Mouse (Mus musculus) forebrain, embryonic 15.5 days (tissue): Measurements from ENCODE around the gene 6030445D17Rik. TPM values are rescaled to one million over a fixed set of nuclear protein-coding genes. Genes with fewer than 3 reads are reported as not detected.

ENCODE experiments used
- ATAC-seq: fragments of 200-750 bp; cut with Nextera tagmentation; replicated peaks from 2 replicates; pipeline ENCODE4 v1.8.0; 2017; ENCODE audit warnings: mild to moderate bottlenecking, moderate TSS enrichment, moderate library complexity
- H3K27ac ChIP-seq: fragments of 300-500 bp; sonication (generic); replicated peaks from 2 replicates; pipeline ENCODE4 v1.5.1; 2015; ENCODE audit warnings: mild to moderate bottlenecking, inconsistent platforms
- H3K27me3 ChIP-seq: fragments of 300-500 bp; sonication (generic); 2 replicates; pipeline ENCODE4 v1.6.1; 2015; ENCODE audit warnings: inconsistent platforms
- H3K36me3 ChIP-seq: fragments of 300-500 bp; sonication (generic); 2 replicates; pipeline ENCODE4 v1.6.1; 2015; ENCODE audit warnings: mild to moderate bottlenecking, inconsistent platforms
- H3K4me1 ChIP-seq: fragments of 300-500 bp; sonication (generic); 2 replicates; pipeline ENCODE4 v1.6.1; 2015; ENCODE audit warnings: inconsistent platforms
- H3K4me2 ChIP-seq: fragments of 300-500 bp; sonication (generic); replicated peaks from 2 replicates; pipeline ENCODE4 v1.6.1; 2015; ENCODE audit warnings: mild to moderate bottlenecking, inconsistent platforms
- H3K4me3 ChIP-seq: fragments of 300-500 bp; sonication (generic); 2 replicates; pipeline ENCODE4 v1.5.1; 2015; ENCODE audit warnings: mild to moderate bottlenecking, inconsistent platforms
- H3K9ac ChIP-seq: fragments of 300-500 bp; sonication (generic); replicated peaks from 2 replicates; pipeline ENCODE4 v1.6.1; 2015; ENCODE audit warnings: mild to moderate bottlenecking, inconsistent platforms
- H3K9me3 ChIP-seq: fragments of 300-500 bp; sonication (generic); 2 replicates; pipeline ENCODE4 v1.6.1; 2016; ENCODE audit warnings: inconsistent platforms
- WGBS: fragments of 180-500 bp; shearing (Covaris S2); methylation state at CpG from one replicate; pipeline ENCODE4 v1.1.7; 2015; ENCODE audit warnings: mixed read lengths; 5-methylcytosine and 5-hydroxymethylcytosine counted together
- polyA plus RNA-seq: library from polyadenylated mRNA; unstranded; fragments of >200 nt; fragmentation: Nextera tagmentation; extraction: Ambion mirVana; gene quantifications from 2 replicates; pipeline ENCODE4 v1.2.1, GENCODE M21; 2015

Gene 6030445D17Rik
- 0.10 and 0.57 TPM in 2 replicates for polyA plus RNA-seq

- peak within 1 kb of the TSS; percentile 29 for H3K27ac ChIP-seq
- peaks cover 25% of the 10 kb centered on the region for H3K27me3 ChIP-seq
- H3K36me3 ChIP-seq, result no peaks in the 10 kb centered on the region
- peak within 1 kb of the TSS; percentile 57 for H3K9ac ChIP-seq
- H3K9me3 ChIP-seq, result no peaks in the 10 kb centered on the region
- ATAC-seq, result peak; percentile 87
- WGBS, result under 1% methylated on average over 59 of the region's 64 CpGs
- H3K4me1 ChIP-seq, result peaks cover 16% of the 10 kb centered on the region
- peak within 1 kb of the TSS; percentile 90 for H3K4me2 ChIP-seq
- H3K4me3 ChIP-seq, result peak within 1 kb of the TSS; percentile 59
These were observed at the start of gene 6030445D17Rik for GRCm38 (mm10) chr4:136462086-136462838. Gene 6030445D17Rik, plus strand, starts transcription at chr4:136462250.

GRCm38 (mm10) chr4:136415477-136415876 lies 46.6 kb upstream of the 6030445D17Rik start:
- Histone ChIP-seq H3K27me3 (peaks cover 6% of the 10 kb centered on the region; the same call in 1 of the 2 replicates), H3K27ac (no peak overlapping the region), H3K4me3 (no peak overlapping the region), H3K9ac (no peak overlapping the region), H3K4me1 (0 out of 2 replicates have a peak, but pooled peaks cover 4% of the 10 kb centered on the region), H3K36me3 (no peaks in the 10 kb centered on the region), H3K9me3 (no peaks in the 10 kb centered on the region), H3K4me2 (no peak overlapping the region)
- no peak for ATAC-seq
- 84% methylated on average over 9 of the region's 9 CpGs for WGBS

DNA sequence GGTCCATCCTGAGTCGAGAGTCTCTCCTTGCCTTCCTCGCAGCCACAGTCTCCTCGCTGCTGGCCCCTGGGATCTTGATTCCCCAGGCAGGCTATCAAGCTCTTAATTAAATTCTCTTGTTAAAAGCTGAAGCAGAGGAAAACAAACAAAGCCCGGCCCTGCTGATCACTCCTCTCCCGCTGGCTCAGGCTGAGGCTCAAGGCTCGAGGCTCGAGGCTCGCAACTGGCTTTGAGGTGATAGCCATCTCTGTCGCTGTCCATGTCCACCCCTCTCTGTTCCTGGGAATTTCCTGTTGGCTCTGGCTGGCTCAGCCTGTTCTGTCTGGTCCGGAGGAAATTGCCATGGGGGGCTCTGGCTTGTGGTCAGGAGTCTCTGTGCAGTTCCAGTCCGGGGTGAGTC lies 43.1 kb upstream of the 6030445D17Rik start:
- Histone ChIP-seq H3K4me1 (peaks cover 6% of the 10 kb centered on the region), H3K9ac (no peak overlapping the region), H3K36me3 (no peaks in the 10 kb centered on the region), H3K4me3 (no peak overlapping the region), H3K9me3 (no peaks in the 10 kb centered on the region), H3K4me2 (no peak overlapping the region), H3K27me3 (peaks cover 22% of the 10 kb centered on the region), H3K27ac (no peak overlapping the region)
- WGBS, result 6% methylated on average over 11 of the region's 11 CpGs
- ATAC-seq, result no peak

DNA sequence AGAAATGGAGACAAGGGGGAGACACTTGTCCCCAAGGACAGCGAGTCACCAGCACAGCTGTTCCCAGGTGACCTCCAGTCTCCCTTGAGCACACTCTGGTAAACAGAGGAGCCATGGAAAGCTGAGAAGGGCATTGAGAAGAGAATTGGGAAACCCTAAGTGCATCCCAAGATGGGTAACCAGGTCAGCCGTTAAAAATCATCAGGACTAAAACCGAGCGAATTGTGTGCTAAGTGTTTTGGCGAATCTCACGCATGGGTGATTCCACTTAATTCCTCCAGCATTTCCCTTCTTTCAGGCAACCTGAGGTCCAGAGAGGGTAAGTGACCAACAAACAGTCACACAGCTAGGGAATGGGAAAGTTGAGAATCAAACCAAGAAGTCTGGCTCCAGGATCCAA lies 42.7 kb upstream of the 6030445D17Rik start:
- ATAC-seq, result no peak

DNA sequence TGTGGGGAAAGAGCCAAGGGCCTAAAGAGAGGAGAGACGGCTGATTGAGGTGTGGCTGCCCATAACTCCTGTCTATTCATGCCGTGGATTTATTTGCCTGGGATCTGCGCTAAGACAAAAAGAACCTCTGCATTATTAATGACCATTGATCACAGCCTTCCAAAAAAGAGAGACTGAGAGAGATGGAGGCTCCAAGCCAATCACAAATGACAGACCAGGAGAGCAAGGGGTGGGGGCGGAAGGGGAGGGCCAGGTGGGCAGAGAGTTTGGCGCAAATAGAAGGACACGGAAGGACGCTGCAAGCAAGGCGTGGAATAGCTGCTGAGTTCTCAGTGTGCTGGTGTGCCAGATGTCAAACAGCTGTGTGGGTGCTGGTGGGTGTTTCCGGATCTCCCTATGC lies 38.8 kb upstream of the 6030445D17Rik start, which contains the start of gene Htr1d:
Gene Htr1d (plus strand): TSS at position 301 of the 400 bp plus-strand sequence.
- peak within 1 kb of the TSS; percentile 48 for H3K4me3 ChIP-seq
- H3K9me3 ChIP-seq, result no peaks in the 10 kb centered on the region
- H3K27ac ChIP-seq, result no peak within 1 kb of the TSS
- H3K4me1 ChIP-seq, result peaks cover 16% of the 10 kb centered on the region
- peak within 1 kb of the TSS; percentile 44 for H3K9ac ChIP-seq
- H3K4me2 ChIP-seq, result peak within 1 kb of the TSS; percentile 93
- H3K27me3 ChIP-seq, result peaks cover 42% of the 10 kb centered on the region
- no peak for ATAC-seq
- 78% methylated on average over 9 of the region's 9 CpGs for WGBS
- H3K36me3 ChIP-seq, result no peaks in the 10 kb centered on the region

More for the DNA sequence above, 42.7 kb upstream of the 6030445D17Rik start:
- Histone ChIP-seq H3K27ac (no peak overlapping the region), H3K4me1 (peaks cover 10% of the 10 kb centered on the region), H3K4me2 (no peak overlapping the region), H3K9ac (no peak overlapping the region), H3K9me3 (no peaks in the 10 kb centered on the region), H3K36me3 (no peaks in the 10 kb centered on the region), H3K27me3 (peaks cover 26% of the 10 kb centered on the region), H3K4me3 (no peak overlapping the region)
- 38% methylated on average over 6 of the region's 6 CpGs for WGBS

GRCm38 (mm10) chr4:136424120-136424999 lies 37.7 kb upstream of the 6030445D17Rik start:
- H3K27ac ChIP-seq, result no peak overlapping the region
- H3K36me3 ChIP-seq, result no peaks in the 10 kb centered on the region
- H3K9me3 ChIP-seq, result no peaks in the 10 kb centered on the region
- peak overlapping the region; percentile 44 for H3K9ac ChIP-seq
- ATAC-seq, result 0 out of 2 replicates have a peak, but pooled peaks have one; percentile 35
- peak overlapping the region; percentile 93 for H3K4me2 ChIP-seq
- peaks cover 36% of the 10 kb centered on the region for H3K27me3 ChIP-seq
- H3K4me1 ChIP-seq, result peaks cover 12% of the 10 kb centered on the region
- WGBS, result 3% methylated on average over 70 of the region's 70 CpGs
- H3K4me3 ChIP-seq, result peak overlapping the region; percentile 48

GRCm38 (mm10) chr4:136425000-136425288 lies 37.1 kb upstream of the 6030445D17Rik start:
- H3K9ac ChIP-seq, result peak overlapping the region; percentile 44; the same call in 1 of the 2 replicates

GRCm38 (mm10) chr4:136430609-136431375 lies 31.3 kb upstream of the 6030445D17Rik start:
- no peaks in the 10 kb centered on the region for H3K9me3 ChIP-seq
- peak; percentile 70 for ATAC-seq
- H3K27ac ChIP-seq, result peak overlapping the region; percentile 60
- H3K9ac ChIP-seq, result no peak overlapping the region
- 18% methylated on average over 9 of the region's 11 CpGs for WGBS
- peaks cover 11% of the 10 kb centered on the region for H3K4me1 ChIP-seq
- no peak overlapping the region for H3K4me3 ChIP-seq
- no peaks in the 10 kb centered on the region for H3K36me3 ChIP-seq
- peaks cover 5% of the 10 kb centered on the region for H3K27me3 ChIP-seq
- no peak overlapping the region for H3K4me2 ChIP-seq

More at GRCm38 (mm10) chr4:136425000-136425288, 37.1 kb upstream of the 6030445D17Rik start:
- no peaks in the 10 kb centered on the region for H3K36me3 ChIP-seq
- H3K27ac ChIP-seq, result no peak overlapping the region
- peak overlapping the region; percentile 93 for H3K4me2 ChIP-seq
- 2% methylated on average over 15 of the region's 15 CpGs for WGBS
- peaks cover 36% of the 10 kb centered on the region for H3K27me3 ChIP-seq
- H3K4me3 ChIP-seq, result peak overlapping the region; percentile 48
- H3K4me1 ChIP-seq, result peaks cover 12% of the 10 kb centered on the region
- no peaks in the 10 kb centered on the region for H3K9me3 ChIP-seq
- ATAC-seq, result no peak

- Histone ChIP-seq H3K9me3 (no peaks in the 10 kb centered on the region), H3K27ac (peak overlapping the region; percentile 60; the same call in 1 of the 2 replicates), H3K4me1 (peaks cover 11% of the 10 kb centered on the region), H3K36me3 (no peaks in the 10 kb centered on the region), H3K4me3 (no peak overlapping the region), H3K9ac (no peak overlapping the region), H3K4me2 (no peak overlapping the region), H3K27me3 (no peaks in the 10 kb centered on the region; the same call in 1 of the 2 replicates)
- no peak for ATAC-seq
- 4% methylated on average over 3 of the region's 3 CpGs for WGBS
These were observed 30.7 kb upstream of the 6030445D17Rik start for GRCm38 (mm10) chr4:136431376-136431693.

- WGBS, result 96% methylated on average over 4 of the region's 4 CpGs
- no peak overlapping the region for H3K4me2 ChIP-seq
- no peaks in the 10 kb centered on the region for H3K9me3 ChIP-seq
- H3K4me1 ChIP-seq, result peaks cover 11% of the 10 kb centered on the region
- H3K36me3 ChIP-seq, result no peaks in the 10 kb centered on the region
- H3K4me3 ChIP-seq, result no peak overlapping the region
- H3K9ac ChIP-seq, result no peak overlapping the region
- no peak overlapping the region for H3K27ac ChIP-seq
- ATAC-seq, result no peak
- H3K27me3 ChIP-seq, result no peaks in the 10 kb centered on the region
These were observed 28.0 kb upstream of the 6030445D17Rik start for GRCm38 (mm10) chr4:136434029-136434428.

DNA sequence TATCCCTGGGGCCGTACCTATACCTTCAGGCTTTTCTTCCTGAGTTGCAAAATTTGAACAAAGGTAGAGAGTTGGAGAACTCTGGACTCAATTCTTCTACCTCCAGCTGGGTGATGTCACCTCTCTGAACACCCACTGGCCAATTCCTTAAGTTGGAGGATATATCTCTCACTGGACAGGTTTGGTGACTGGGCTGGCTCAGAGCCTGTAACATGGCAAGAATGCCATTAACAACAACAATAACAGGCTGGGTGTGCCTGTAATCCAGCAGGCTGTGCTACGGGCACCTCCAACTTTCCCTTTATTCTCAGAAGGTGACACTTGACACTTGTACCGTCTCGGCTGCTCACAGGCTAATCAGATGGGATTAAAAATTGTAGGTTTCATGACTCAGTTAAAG lies 22.9 kb upstream of the 6030445D17Rik start:
- Histone ChIP-seq H3K27ac (no peak overlapping the region), H3K27me3 (no peaks in the 10 kb centered on the region), H3K4me2 (no peak overlapping the region), H3K4me1 (no peaks in the 10 kb centered on the region), H3K9ac (no peak overlapping the region), H3K36me3 (no peaks in the 10 kb centered on the region), H3K9me3 (no peaks in the 10 kb centered on the region), H3K4me3 (no peak overlapping the region)
- ATAC-seq, result no peak
- WGBS, result 46% methylated on average over 4 of the region's 4 CpGs
